Mouse (Mus musculus) neutrophil, adult 65 days (primary cell): Measurements from ENCODE around the gene Uqcrc1. TPM values are rescaled to one million over a fixed set of nuclear protein-coding genes. Genes with fewer than 3 reads are reported as not detected.

Source experiments
- total RNA-seq: library from RNA; stranded (reverse); gene quantifications from 2 replicates; pipeline ENCODE4 v1.2.4, GENCODE M21; 2023

Gene Uqcrc1
- total RNA-seq: 139 and 161 TPM in 2 replicates

GRCm38 (mm10) chr9:108936418-108937364 is at the start of gene Uqcrc1:
Uqcrc1 (plus strand) TSS chr9:108936633.

GRCm38 (mm10) chr9:108914491-108914890 is 21.9 kb upstream of the Uqcrc1 start, which contains the start of gene Tmem89:
Tmem89 (plus strand) TSS chr9:108914619.

GRCm38 (mm10) chr9:108953081-108953636 is 16.7 kb downstream of the Uqcrc1 start, which contains the start of gene Col7a1:
Col7a1 (plus strand) TSS chr9:108953586.

GRCm38 (mm10) chr9:108985710-108986109 is 49.3 kb downstream of the Uqcrc1 start, which contains the start of gene Ucn2:
Ucn2 (plus strand) TSS chr9:108986010.

GRCm38 (mm10) chr9:108991428-108992084 is 55.1 kb downstream of the Uqcrc1 start, which contains the start of gene Pfkfb4:
Pfkfb4 (plus strand) TSS chr9:108991778.

Other genes with a start within 250 kb of the Uqcrc1 start
- 10.8 and 13.2 TPM in 2 replicates for gene Prkar2a, start 247.3 kb upstream of the Uqcrc1 start, total RNA-seq
- 41.5 and 54.6 TPM in 2 replicates for gene Ip6k2, start 152.8 kb upstream of the Uqcrc1 start, total RNA-seq
- gene Nckipsd, start 128.3 kb upstream of the Uqcrc1 start, total RNA-seq: 6.0 and 8.7 TPM in 2 replicates
- 78.0 and 149 TPM in 2 replicates for gene Celsr3, start 110.3 kb upstream of the Uqcrc1 start, total RNA-seq
- 8.0 and 8.1 TPM in 2 replicates for gene Slc26a6, start 83.3 kb upstream of the Uqcrc1 start, total RNA-seq
- not detected in 2 replicates for gene Tmem89, start 22.0 kb upstream of the Uqcrc1 start, total RNA-seq
- gene Col7a1, start 17.0 kb downstream of the Uqcrc1 start, total RNA-seq: 4.3 and 4.7 TPM in 2 replicates
- gene Ucn2, start 49.4 kb downstream of the Uqcrc1 start, total RNA-seq: not detected in 2 replicates
- gene Pfkfb4, start 55.1 kb downstream of the Uqcrc1 start, total RNA-seq: 177 and 195 TPM in 2 replicates
- gene Shisa5, start 101.9 kb downstream of the Uqcrc1 start, total RNA-seq: 139 and 214 TPM in 2 replicates
- 24.9 and 35.0 TPM in 2 replicates for gene Trex1, start 123.1 kb downstream of the Uqcrc1 start, total RNA-seq
- 11.8 and 17.5 TPM in 2 replicates for gene Atrip, start 137.5 kb downstream of the Uqcrc1 start, total RNA-seq
- 2.9 and 3.1 TPM in 2 replicates for gene Ccdc51, start 145.9 kb downstream of the Uqcrc1 start, total RNA-seq
- 194 and 223 TPM in 2 replicates for gene Tma7, start 146.0 kb downstream of the Uqcrc1 start, total RNA-seq
- gene Plxnb1, start 158.8 kb downstream of the Uqcrc1 start, total RNA-seq: 0.73 TPM in 1 of 2 replicates, not detected in the other
- gene Fbxw21, start 225.4 kb downstream of the Uqcrc1 start, total RNA-seq: not detected in 2 replicates